Mouse (Mus musculus): ENCODE measurements around the gene Rccd1. TPM values are rescaled to one million over a fixed set of nuclear protein-coding genes. Genes with fewer than 3 reads are reported as not detected.

Gene Rccd1
- polyA plus RNA-seq, 1 experiment from 2014 or later, result 3.7 TPM

DNA sequence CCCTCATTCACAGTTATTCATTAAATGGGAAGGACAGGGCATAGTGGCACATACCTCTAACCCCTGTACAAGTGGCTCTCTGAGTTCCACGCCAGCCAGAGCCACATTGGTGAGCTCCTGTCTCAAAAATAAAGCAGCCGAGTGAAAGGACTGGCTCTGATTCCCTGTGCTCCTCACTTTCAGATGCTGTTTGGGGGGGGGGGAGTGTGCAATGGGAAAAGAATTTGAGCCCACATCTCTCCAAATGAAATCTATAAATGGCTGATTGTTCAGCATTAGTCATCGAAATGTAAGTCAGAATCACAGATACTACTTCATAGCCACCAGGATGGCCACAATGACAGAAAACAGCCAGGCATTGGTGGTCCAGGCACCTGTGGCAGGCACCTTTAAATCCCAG, 27.2 kb downstream of the Rccd1 start:
- Histone ChIP-seq H3K9ac (ENCODE audit: low read length) (no peak overlapping the region), H3K36me3 (ENCODE audit: control insufficient read depth, insufficient read depth, low read length) (no peaks in the 10 kb centered on the region), H3K4me3 (ENCODE audit: low read depth, low read length) (no peak overlapping the region), H3K4me2 (replicated peaks; ENCODE audit: low read depth) (no peak overlapping the region), H3K9me3 (ENCODE audit: control insufficient read depth, low read length) (no peaks in the 10 kb centered on the region), H3K4me1 (replicated peaks; ENCODE audit: control insufficient read depth, insufficient read depth) (no peaks in the 10 kb centered on the region), H3K27me3 (ENCODE audit: control insufficient read depth, insufficient read depth, low read length) (no peaks in the 10 kb centered on the region), H3K27ac (replicated peaks) (no peak overlapping the region)
- ATAC-seq (ENCODE audit: low FRiP score, low TSS enrichment), result no peak
- no peak for DNase-seq (ENCODE audit: low spot score)
- WGBS, result 69% methylated on average over 3 of the region's 3 CpGs
- TF ChIP-seq CTCF (IDR thresholded peaks at IDR 0.05; ENCODE audit: low read depth) (no peak), EP300 (optimal IDR thresholded peaks at IDR 0.05) (no peak)

DNA sequence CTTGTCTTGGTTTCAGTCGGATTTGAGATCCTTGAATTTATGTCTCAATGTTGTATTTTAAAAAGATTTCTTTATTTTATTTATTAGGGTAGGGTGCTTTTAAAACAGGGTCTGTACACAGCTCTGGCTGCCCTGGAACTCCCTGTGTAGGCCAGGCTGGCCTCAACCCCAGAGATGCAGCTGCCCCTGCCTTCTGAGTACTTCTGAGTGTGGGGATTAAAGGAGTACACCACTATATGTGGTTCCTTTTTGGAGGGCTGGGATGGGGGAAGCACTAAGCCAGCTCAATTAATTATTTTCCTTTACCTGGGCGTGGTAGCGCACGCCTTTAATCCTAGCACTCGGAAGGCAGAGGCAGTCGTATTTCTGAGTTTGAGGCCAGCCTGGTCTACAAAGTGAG, 27.8 kb downstream of the Rccd1 start:
- H3K4me2 ChIP-seq (replicated peaks; ENCODE audit: low read depth), result no peak overlapping the region

DNA sequence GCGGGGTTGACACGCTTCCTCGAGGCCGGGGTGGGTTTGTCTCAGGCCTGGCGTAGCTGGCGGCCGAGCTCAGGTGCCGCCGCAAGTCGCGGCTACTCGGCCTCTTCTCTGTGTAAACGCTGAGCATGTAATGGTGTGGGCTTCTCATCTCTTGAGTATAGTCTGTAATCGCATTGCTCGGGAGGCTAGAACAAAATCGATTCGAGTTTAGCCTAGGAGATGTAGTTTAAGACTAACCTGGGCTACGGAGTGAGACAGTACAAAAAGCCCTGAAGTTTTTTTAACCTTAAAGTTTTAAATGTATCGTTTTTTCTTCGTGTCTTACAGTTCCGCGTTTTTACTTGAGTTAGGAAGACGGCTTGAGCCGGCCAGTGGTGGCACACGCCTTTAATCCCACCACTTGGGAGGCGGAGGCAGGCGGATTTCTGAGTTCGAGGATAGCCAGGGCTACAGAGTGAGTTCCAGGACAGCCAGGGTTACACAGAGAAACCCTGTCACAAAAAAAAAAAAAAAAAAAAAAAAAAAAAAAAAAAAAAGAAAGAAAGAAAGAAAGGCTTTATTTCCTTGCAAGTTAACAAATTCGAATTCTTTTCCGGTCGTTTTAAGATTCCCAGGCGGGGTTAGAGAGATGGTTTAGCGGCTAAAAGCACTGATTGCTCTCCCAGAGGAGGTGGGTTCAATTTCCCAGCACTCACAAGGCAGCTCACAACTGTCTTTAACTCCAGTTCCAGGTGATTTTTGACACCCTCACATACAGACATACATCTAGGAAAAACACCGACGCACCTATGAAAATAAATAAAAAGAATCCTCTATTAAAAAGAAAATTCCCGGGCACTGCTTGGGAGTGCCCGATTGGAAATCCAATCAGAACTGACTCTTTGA, 29.2 kb downstream of the Rccd1 start:
- Histone ChIP-seq H3K4me1 (replicated peaks; ENCODE audit: control insufficient read depth, insufficient read depth) (no peaks in the 10 kb centered on the region), H3K27me3 (ENCODE audit: control insufficient read depth, insufficient read depth, low read length) (no peaks in the 10 kb centered on the region), H3K4me3 (ENCODE audit: low read depth, low read length) (peak overlapping the region; percentile 79), H3K27ac (replicated peaks) (peak overlapping the region; percentile 61), H3K36me3 (ENCODE audit: control insufficient read depth, insufficient read depth, low read length) (0 out of 2 replicates have a peak, but pooled peaks cover 2% of the 10 kb centered on the region), H3K9me3 (ENCODE audit: control insufficient read depth, low read length) (no peaks in the 10 kb centered on the region), H3K9ac (ENCODE audit: low read length) (peak overlapping the region; percentile 77), H3K4me2 (replicated peaks; ENCODE audit: low read depth) (peak overlapping the region; percentile 85)
- ATAC-seq (ENCODE audit: low FRiP score, low TSS enrichment), result peak; percentile 36; the same call in 1 of the 2 replicates
- DNase-seq (ENCODE audit: low spot score), result peak; percentile 26
- WGBS, result 6% methylated on average over 37 of the region's 37 CpGs
- TF ChIP-seq CTCF (IDR thresholded peaks at IDR 0.05; ENCODE audit: low read depth), result no peak

More for the DNA sequence above, 27.8 kb downstream of the Rccd1 start:
- no peak for DNase-seq (ENCODE audit: low spot score)
- Histone ChIP-seq H3K4me3 (ENCODE audit: low read depth, low read length) (no peak overlapping the region), H3K9ac (ENCODE audit: low read length) (no peak overlapping the region), H3K27ac (replicated peaks) (no peak overlapping the region), H3K9me3 (ENCODE audit: control insufficient read depth, low read length) (no peaks in the 10 kb centered on the region), H3K36me3 (ENCODE audit: control insufficient read depth, insufficient read depth, low read length) (no peaks in the 10 kb centered on the region), H3K4me1 (replicated peaks; ENCODE audit: control insufficient read depth, insufficient read depth) (no peaks in the 10 kb centered on the region), H3K27me3 (ENCODE audit: control insufficient read depth, insufficient read depth, low read length) (no peaks in the 10 kb centered on the region)
- TF ChIP-seq CTCF (IDR thresholded peaks at IDR 0.05; ENCODE audit: low read depth) (no peak), EP300 (optimal IDR thresholded peaks at IDR 0.05) (no peak)
- no peak for ATAC-seq (ENCODE audit: low FRiP score, low TSS enrichment)
- WGBS, result 83% methylated on average over 6 of the region's 6 CpGs

GRCm38 (mm10) chr7:80294062-80294763, 30.0 kb downstream of the Rccd1 start, which contains the start of gene Prc1:
Gene Prc1 (plus strand): TSS chr7:80294450.
- TF ChIP-seq CTCF (IDR thresholded peaks at IDR 0.05; ENCODE audit: low read depth), result no peak
- TF ChIP-seq EP300 (optimal IDR thresholded peaks at IDR 0.05), result no peak
- under 1% methylated on average over 52 of the region's 52 CpGs for WGBS
- H3K4me2 ChIP-seq (replicated peaks; ENCODE audit: low read depth), result peak within 1 kb of the TSS; percentile 85
- 0 out of 2 replicates have a peak, but pooled peaks cover 2% of the 10 kb centered on the region for H3K36me3 ChIP-seq (ENCODE audit: control insufficient read depth, insufficient read depth, low read length)
- peak within 1 kb of the TSS; percentile 79 for H3K4me3 ChIP-seq (ENCODE audit: low read depth, low read length)
- peak within 1 kb of the TSS; percentile 61 for H3K27ac ChIP-seq (replicated peaks)
- no peaks in the 10 kb centered on the region for H3K9me3 ChIP-seq (ENCODE audit: control insufficient read depth, low read length)
- ATAC-seq (ENCODE audit: low FRiP score, low TSS enrichment) (peak; percentile 100), DNase-seq (ENCODE audit: low spot score) (peak; percentile 99)
- no peaks in the 10 kb centered on the region for H3K4me1 ChIP-seq (replicated peaks; ENCODE audit: control insufficient read depth, insufficient read depth)
- H3K9ac ChIP-seq (ENCODE audit: low read length), result peak within 1 kb of the TSS; percentile 77
- no peaks in the 10 kb centered on the region for H3K27me3 ChIP-seq (ENCODE audit: control insufficient read depth, insufficient read depth, low read length)

- no peaks in the 10 kb centered on the region for H3K4me1 ChIP-seq (replicated peaks; ENCODE audit: control insufficient read depth, insufficient read depth)
- WGBS, result 85% methylated on average over 10 of the region's 10 CpGs
- TF ChIP-seq EP300 (optimal IDR thresholded peaks at IDR 0.05), result no peak
- no peak for TF ChIP-seq CTCF (IDR thresholded peaks at IDR 0.05; ENCODE audit: low read depth)
- DNase-seq (ENCODE audit: low spot score) (no peak), ATAC-seq (ENCODE audit: low FRiP score, low TSS enrichment) (no peak)
- no peak overlapping the region for H3K4me3 ChIP-seq (ENCODE audit: low read depth, low read length)
- no peak overlapping the region for H3K9ac ChIP-seq (ENCODE audit: low read length)
- H3K4me2 ChIP-seq (replicated peaks; ENCODE audit: low read depth), result no peak overlapping the region
- H3K36me3 ChIP-seq (ENCODE audit: control insufficient read depth, insufficient read depth, low read length), result peaks cover 34% of the 10 kb centered on the region
- H3K27ac ChIP-seq (replicated peaks), result no peak overlapping the region
- no peaks in the 10 kb centered on the region for H3K9me3 ChIP-seq (ENCODE audit: control insufficient read depth, low read length)
- no peaks in the 10 kb centered on the region for H3K27me3 ChIP-seq (ENCODE audit: control insufficient read depth, insufficient read depth, low read length)
Observed at GRCm38 (mm10) chr7:80287736-80288135, 36.5 kb downstream of the Rccd1 start.
